In genomic region chr4:41136454-41136805, GRCm38 (mm10) we compare ENCODE assay signal across 8 mouse cellular contexts. TPM values are rescaled to one million over a fixed set of nuclear protein-coding genes. Genes with fewer than 3 reads are reported as not detected.
A peak's percentile ranks its signal among the peaks of the same experiment; 100 is the strongest.
DNase-seq lines count a peak whose midpoint lies in the region; ATAC-seq lines count a peak whose summit lies in the region.

No protein-coding gene starts in this region.

- no peaks in the 10 kb centered on the region for H3K9me3 ChIP-seq in embryonic facial prominence, embryonic 14.5 days (ENCODE audit: control insufficient read depth, low read length)
- 0 out of 2 replicates have a peak, but pooled peaks cover 4% of the 10 kb centered on the region for H3K9me3 ChIP-seq in heart, embryonic 14.5 days (ENCODE audit: control insufficient read depth, low read length)
- H3K9me3 ChIP-seq in limb, embryonic 10.5 days (replicated peaks): no peaks in the 10 kb centered on the region
- no peaks in the 10 kb centered on the region for H3K9me3 ChIP-seq in midbrain, embryonic 13.5 days

- peak overlapping the region; percentile 97 for H3K9ac ChIP-seq in embryonic facial prominence, embryonic 14.5 days (ENCODE audit: low read depth, low read length)
- peak overlapping the region; percentile 95 for H3K9ac ChIP-seq in heart, embryonic 14.5 days (ENCODE audit: low read length)
- peak overlapping the region; percentile 99 for H3K9ac ChIP-seq in midbrain, embryonic 13.5 days (replicated peaks)

- WGBS in embryonic facial prominence, embryonic 14.5 days: 0% methylated on average over 4 of the region's 4 CpGs
- 0% methylated on average over 4 of the region's 4 CpGs for WGBS in heart, embryonic 14.5 days
- WGBS in limb, embryonic 10.5 days: 0% methylated on average over 4 of the region's 4 CpGs
- 0% methylated on average over 4 of the region's 4 CpGs for WGBS in midbrain, embryonic 13.5 days

- peak overlapping the region; percentile 75 for H3K4me2 ChIP-seq in embryonic facial prominence, embryonic 14.5 days (ENCODE audit: low read depth, low read length)
- H3K4me2 ChIP-seq in heart, embryonic 14.5 days (ENCODE audit: low read length): peak overlapping the region; percentile 61
- peak overlapping the region; percentile 72 for H3K4me2 ChIP-seq in midbrain, embryonic 13.5 days (replicated peaks)

- H3K36me3 ChIP-seq in embryonic facial prominence, embryonic 14.5 days (ENCODE audit: control insufficient read depth, insufficient read depth, low read length): peaks cover 27% of the 10 kb centered on the region
- peaks cover 21% of the 10 kb centered on the region for H3K36me3 ChIP-seq in heart, embryonic 14.5 days (ENCODE audit: control insufficient read depth, insufficient read depth, low read length)
- peaks cover 35% of the 10 kb centered on the region for H3K36me3 ChIP-seq in limb, embryonic 10.5 days
- peaks cover 21% of the 10 kb centered on the region for H3K36me3 ChIP-seq in midbrain, embryonic 13.5 days

- peak; percentile 9; the same call in 1 of the 2 replicates for ATAC-seq in embryonic facial prominence, embryonic 14.5 days (ENCODE audit: low read depth)
- ATAC-seq in heart, embryonic 14.5 days (ENCODE audit: insufficient number of reproducible peaks, insufficient read depth, low FRiP score, low read depth): no peak; the same call in 1 of the 2 replicates
- ATAC-seq in midbrain, embryonic 13.5 days: peak; percentile 41

- H3K4me1 ChIP-seq in embryonic facial prominence, embryonic 14.5 days (ENCODE audit: control insufficient read depth, insufficient read depth, low read length): peaks cover 5% of the 10 kb centered on the region; the same call in 1 of the 2 replicates
- H3K4me1 ChIP-seq in heart, embryonic 14.5 days (ENCODE audit: control insufficient read depth in 2 of 2, insufficient read depth in 2 of 2, low read length in 2 of 2): peaks cover 0 to 14% of the 10 kb centered on the region in 2 experiments; a peak in 2 of 4 replicates
- peaks cover 25% of the 10 kb centered on the region for H3K4me1 ChIP-seq in limb, embryonic 10.5 days
- H3K4me1 ChIP-seq in midbrain, embryonic 13.5 days (replicated peaks): peaks cover 26% of the 10 kb centered on the region

- no peaks in the 10 kb centered on the region for H3K27me3 ChIP-seq in embryonic facial prominence, embryonic 14.5 days (replicated peaks; ENCODE audit: control insufficient read depth, insufficient read depth, low read length)
- no peaks in the 10 kb centered on the region for H3K27me3 ChIP-seq in heart, embryonic 14.5 days (ENCODE audit: control insufficient read depth, insufficient read depth, low read length)
- H3K27me3 ChIP-seq in limb, embryonic 10.5 days (ENCODE audit: low read depth, poor library complexity, severe bottlenecking): no peaks in the 10 kb centered on the region
- 0 out of 2 replicates have a peak, but pooled peaks cover 4% of the 10 kb centered on the region for H3K27me3 ChIP-seq in midbrain, embryonic 13.5 days

- DNase-seq in 3T3-L1 (ENCODE audit: low read depth, low spot score) (peak; percentile 52), ES-CJ7 (ENCODE audit: low read depth, low spot score) (peak; percentile 68)
- no peak for DNase-seq in embryonic facial prominence, embryonic 14.5 days (ENCODE audit: low spot score)
- no peak for DNase-seq in limb, embryonic 10.5 days (ENCODE audit: low spot score)
- DNase-seq in thymus, postnatal 14 days: no peak
- DNase-seq in left cerebral cortex, adult 11 months (ENCODE audit: low spot score): no peak

- H3K27ac ChIP-seq in embryonic facial prominence, embryonic 14.5 days (replicated peaks; ENCODE audit: low read depth, low read length): peak overlapping the region; percentile 98
- peak overlapping the region; percentile 99 for H3K27ac ChIP-seq in heart, embryonic 14.5 days (replicated peaks in 1 of 2; ENCODE audit: control insufficient read depth in 1 of 2, insufficient read depth in 1 of 2, low read depth in 2 of 2, low read length in 2 of 2)
- peak overlapping the region; percentile 100 for H3K27ac ChIP-seq in limb, embryonic 10.5 days
- peak overlapping the region; percentile 100 for H3K27ac ChIP-seq in midbrain, embryonic 13.5 days

- peak overlapping the region; percentile 90 for H3K4me3 ChIP-seq in embryonic facial prominence, embryonic 14.5 days (ENCODE audit: low read depth, low read length)
- H3K4me3 ChIP-seq in heart, embryonic 14.5 days (ENCODE audit: control insufficient read depth in 1 of 2, insufficient read depth in 1 of 2, low read depth in 1 of 2, low read length in 2 of 2): peak overlapping the region; percentile 95 to 98
- peak overlapping the region; percentile 89 for H3K4me3 ChIP-seq in limb, embryonic 10.5 days
- H3K4me3 ChIP-seq in midbrain, embryonic 13.5 days (replicated peaks): peak overlapping the region; percentile 94

RNA-seq across cellular contexts. Expression of gene Ube2r2, which starts 0.9 kb away (rescaled TPM):
- 83.7 and 90.7 TPM in 2 replicates for polyA plus RNA-seq in embryonic facial prominence, embryonic 14.5 days (2014; fragmentation: Nextera tagmentation; extraction: Ambion mirVana)
- polyA plus RNA-seq in heart, embryonic 14.5 days (2014; fragmentation: Nextera tagmentation; extraction: Ambion mirVana): 82.8 and 86.8 TPM in 2 replicates
- polyA plus RNA-seq in limb, embryonic 10.5 days (2016; fragmentation: Nextera tagmentation; extraction: Ambion mirVana): 85.5 and 96.1 TPM in 2 replicates
- 76.5 and 87.8 TPM in 2 replicates for polyA plus RNA-seq in midbrain, embryonic 13.5 days (2015; fragmentation: Nextera tagmentation; extraction: Ambion mirVana)

RNA-seq across cellular contexts. Expression of gene Nol6, which starts 12.2 kb away (rescaled TPM):
- polyA plus RNA-seq in embryonic facial prominence, embryonic 14.5 days (2014; fragmentation: Nextera tagmentation; extraction: Ambion mirVana): 24.9 and 29.4 TPM in 2 replicates
- polyA plus RNA-seq in heart, embryonic 14.5 days (2014; fragmentation: Nextera tagmentation; extraction: Ambion mirVana): 12.4 and 14.6 TPM in 2 replicates
- 39.1 and 39.7 TPM in 2 replicates for polyA plus RNA-seq in limb, embryonic 10.5 days (2016; fragmentation: Nextera tagmentation; extraction: Ambion mirVana)
- polyA plus RNA-seq in midbrain, embryonic 13.5 days (2015; fragmentation: Nextera tagmentation; extraction: Ambion mirVana): 28.1 and 28.7 TPM in 2 replicates

RNA-seq across cellular contexts. Expression of gene Aqp3, which starts 38.4 kb away (rescaled TPM):
- 18.4 and 20.4 TPM in 2 replicates for polyA plus RNA-seq in embryonic facial prominence, embryonic 14.5 days (2014; fragmentation: Nextera tagmentation; extraction: Ambion mirVana)
- polyA plus RNA-seq in heart, embryonic 14.5 days (2014; fragmentation: Nextera tagmentation; extraction: Ambion mirVana): 0.19 and 0.55 TPM in 2 replicates
- 3.9 and 4.4 TPM in 2 replicates for polyA plus RNA-seq in limb, embryonic 10.5 days (2016; fragmentation: Nextera tagmentation; extraction: Ambion mirVana)
- 0.08 and 0.18 TPM in 2 replicates for polyA plus RNA-seq in midbrain, embryonic 13.5 days (2015; fragmentation: Nextera tagmentation; extraction: Ambion mirVana)

Comparison
In these comparisons a context has a peak if more than half of its experiments do, and no peak if none do; other contexts are left out.
1. DNase-seq: peak in 3T3-L1 (single experiment) and ES-CJ7 (single experiment); none in embryonic facial prominence, embryonic 14.5 days (single experiment), limb, embryonic 10.5 days (single experiment), thymus, postnatal 14 days (single experiment) and left cerebral cortex, adult 11 months (single experiment).
2. Peak in every context shown above with its lines, with median percentiles within 50 percentile points of each other: H3K27ac ChIP-seq, H3K4me2 ChIP-seq, H3K4me3 ChIP-seq and H3K9ac ChIP-seq.